Mouse (Mus musculus) CD4-positive naive resting alpha-beta T cell, adult 57 days (primary cell): ENCODE results near the gene Oit3. TPM values are rescaled to one million over a fixed set of nuclear protein-coding genes. Genes with fewer than 3 reads are reported as not detected.

Source experiments
- total RNA-seq: library from RNA; stranded (reverse); gene quantifications from one replicate; pipeline ENCODE4 v1.2.4, GENCODE M21; 2023

The Oit3 gene
- total RNA-seq: not detected

DNA sequence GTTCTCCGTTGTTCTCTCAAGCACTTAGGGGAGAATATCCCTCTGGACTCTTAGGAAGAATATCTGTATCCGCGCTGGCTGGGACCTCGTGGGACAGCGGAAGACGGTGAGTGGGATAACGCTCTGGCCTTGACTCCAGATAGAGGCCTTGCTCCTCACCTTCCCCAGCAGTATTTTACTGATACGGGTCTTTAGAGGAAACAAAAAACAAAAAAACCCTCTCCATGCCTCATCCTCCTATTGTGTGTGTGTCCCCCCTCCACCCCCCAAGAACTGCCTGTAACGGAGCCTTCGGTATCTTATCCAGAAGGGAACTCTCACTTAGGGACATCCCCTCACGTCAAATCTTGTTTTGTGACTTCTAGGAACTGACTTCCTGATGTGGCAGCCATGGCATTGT, at the start of gene Oit3:
Gene Oit3 (minus strand): TSS at position 44 of the 400 bp plus-strand sequence.

DNA sequence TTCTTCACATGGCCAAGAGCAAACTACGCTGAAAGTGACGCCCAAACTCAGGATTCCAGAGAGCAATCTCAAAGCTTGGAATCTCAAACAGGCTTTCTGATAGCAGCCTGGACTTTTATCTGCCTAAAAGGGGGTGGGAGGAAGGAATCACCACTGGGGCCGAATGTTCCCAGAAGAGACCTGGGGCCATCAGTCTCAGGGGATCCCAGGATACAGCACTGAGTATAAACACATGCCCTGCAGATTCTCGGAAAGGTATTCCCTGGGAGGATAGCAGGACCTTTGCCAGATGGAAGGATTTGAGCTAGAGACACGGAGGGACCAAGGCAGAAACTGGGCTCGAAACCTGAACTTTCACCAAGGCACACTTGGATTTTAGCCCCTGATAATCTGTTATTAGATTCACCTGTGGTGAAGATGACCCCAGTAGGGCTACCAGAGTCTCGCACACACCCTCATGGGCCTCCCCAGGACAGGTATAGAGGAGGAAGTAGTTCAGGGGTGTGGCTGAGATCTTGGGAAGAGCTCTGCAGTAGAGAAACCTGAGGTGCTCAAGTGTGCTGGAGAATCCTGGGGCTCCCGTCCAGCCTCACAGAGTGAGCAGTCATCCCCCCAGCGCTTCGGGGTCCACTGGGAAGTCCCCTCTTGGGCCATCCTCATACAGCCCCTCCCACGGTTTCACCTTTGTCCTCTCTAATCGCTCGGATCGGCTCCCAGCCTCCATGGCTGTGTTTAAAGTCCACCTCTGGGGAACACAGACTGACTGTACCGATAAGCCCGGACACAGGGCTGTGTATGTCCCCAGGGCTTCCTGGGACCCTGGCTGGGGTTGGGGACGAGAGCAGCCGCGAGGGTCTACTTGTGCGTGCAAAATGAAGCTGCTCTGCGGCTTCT, 38.4 kb downstream of the Oit3 start, which contains the start of gene Pla2g12b:
Gene Pla2g12b (plus strand): TSS at position 762 of the 894 bp plus-strand sequence.

DNA sequence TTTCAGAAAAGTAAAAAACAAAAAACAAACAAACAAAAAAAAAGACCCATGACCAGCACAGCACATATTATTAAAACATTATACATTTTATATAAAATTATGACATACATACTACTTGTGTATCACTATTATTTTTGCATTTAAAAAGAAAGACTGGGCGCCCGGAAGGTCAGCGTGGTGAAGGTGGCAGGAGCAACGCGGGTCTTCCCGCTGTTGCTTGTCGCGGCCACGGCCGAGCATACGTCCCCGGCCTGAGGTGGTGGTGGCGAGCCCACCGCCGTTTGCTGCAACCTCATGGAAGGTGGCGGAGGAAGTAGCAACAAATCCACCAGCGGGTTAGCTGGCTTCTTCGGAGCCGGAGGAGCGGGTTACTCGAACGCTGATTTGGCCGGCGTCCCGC, 46.1 kb downstream of the Oit3 start, which contains the start of gene Gm10273:
Gene Gm10273 (plus strand): TSS at position 172 of the 400 bp plus-strand sequence.

Other genes with a start within 250 kb of the Oit3 start
- 1.1 TPM for gene Sept10, start 219.9 kb downstream of the Oit3 start, total RNA-seq
- 1.9 TPM for gene Sowahc, start 219.8 kb downstream of the Oit3 start, total RNA-seq
- gene P4ha1, start 118.5 kb downstream of the Oit3 start, total RNA-seq: 24.9 TPM
- 10.1 TPM for gene Gm10273, start 46.1 kb downstream of the Oit3 start, total RNA-seq
- gene Pla2g12b, start 38.1 kb downstream of the Oit3 start, total RNA-seq: not detected
- not detected for gene Gm10322, start 174.3 kb upstream of the Oit3 start, total RNA-seq
- 26.7 TPM for gene Mcu, start 174.9 kb upstream of the Oit3 start, total RNA-seq